Mouse (Mus musculus): Measurements from ENCODE around the gene Dagla.

DNA sequence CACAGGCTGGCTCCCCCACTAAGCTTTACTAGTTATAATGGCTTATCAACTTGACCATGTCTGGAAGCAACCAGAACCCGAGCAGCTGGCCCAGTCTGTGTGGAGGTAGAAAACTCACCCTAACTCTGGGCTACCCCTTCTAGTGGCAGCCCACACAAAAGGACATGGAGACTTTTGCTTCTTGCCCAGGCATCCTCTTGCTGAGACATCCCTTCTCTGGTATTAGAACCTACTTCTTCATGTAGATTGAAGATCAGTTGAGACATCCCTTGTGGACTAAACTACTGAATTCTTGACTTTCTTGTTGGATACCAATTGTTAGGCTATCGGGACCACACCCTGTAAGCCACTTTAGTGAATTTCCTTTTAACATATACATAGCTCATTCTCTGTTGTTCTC is 106.4 kb downstream of the Dagla start:
- TF ChIP-seq CTCF (IDR thresholded peaks at IDR 0.05; ENCODE audit: low read depth), result no peak
- TF ChIP-seq EP300 (IDR thresholded peaks at IDR 0.05; ENCODE audit: low read depth), result no peak

Data from heart, postnatal 0 days (tissue).